Mouse (Mus musculus): Measurements from ENCODE around the gene Mxd3. TPM values are rescaled to one million over a fixed set of nuclear protein-coding genes. Genes with fewer than 3 reads are reported as not detected.

Mxd3 gene
- polyA plus RNA-seq, 1 experiment from 2014 or later = 28.8 TPM

Other genes starting within 250 kb of the Mxd3 start
- gene Uimc1, start 229.5 kb downstream of the Mxd3 start, polyA plus RNA-seq (2015; fragmentation: Nextera tagmentation; extraction: Ambion mirVana) = 11.5 and 13.1 TPM in 2 replicates
- 6.9 and 7.9 TPM in 2 replicates for gene Zfp346, start 224.5 kb downstream of the Mxd3 start, polyA plus RNA-seq (2015; fragmentation: Nextera tagmentation; extraction: Ambion mirVana)
- gene Gm17617, start 196.3 kb downstream of the Mxd3 start, polyA plus RNA-seq (2015; fragmentation: Nextera tagmentation; extraction: Ambion mirVana) = not detected in 2 replicates
- 5.8 and 6.8 TPM in 2 replicates for gene Fgfr4, start 177.2 kb downstream of the Mxd3 start, polyA plus RNA-seq (2015; fragmentation: Nextera tagmentation; extraction: Ambion mirVana)
- 13.3 and 14.4 TPM in 2 replicates for gene Nsd1, start 120.0 kb downstream of the Mxd3 start, polyA plus RNA-seq (2015; fragmentation: Nextera tagmentation; extraction: Ambion mirVana)
- 211 and 230 TPM in 2 replicates for gene Prelid1, start 9.3 kb downstream of the Mxd3 start, polyA plus RNA-seq (2015; fragmentation: Nextera tagmentation; extraction: Ambion mirVana)
- gene Rab24, start 7.9 kb downstream of the Mxd3 start, polyA plus RNA-seq (2015; fragmentation: Nextera tagmentation; extraction: Ambion mirVana) = 48.6 and 51.3 TPM in 2 replicates
- gene Lman2, start 33.0 kb upstream of the Mxd3 start, polyA plus RNA-seq (2015; fragmentation: Nextera tagmentation; extraction: Ambion mirVana) = 58.8 and 62.1 TPM in 2 replicates
- 2.2 and 2.9 TPM in 2 replicates for gene Rgs14, start 39.9 kb upstream of the Mxd3 start, polyA plus RNA-seq (2015; fragmentation: Nextera tagmentation; extraction: Ambion mirVana)
- not detected in 2 replicates for gene Slc34a1, start 68.4 kb upstream of the Mxd3 start, polyA plus RNA-seq (2015; fragmentation: Nextera tagmentation; extraction: Ambion mirVana)
- gene Pfn3, start 85.4 kb upstream of the Mxd3 start, polyA plus RNA-seq (2015; fragmentation: Nextera tagmentation; extraction: Ambion mirVana) = not detected in 2 replicates
- gene F12, start 97.0 kb upstream of the Mxd3 start, polyA plus RNA-seq (2015; fragmentation: Nextera tagmentation; extraction: Ambion mirVana) = 118 and 151 TPM in 2 replicates
- gene Grk6, start 115.2 kb upstream of the Mxd3 start, polyA plus RNA-seq (2015; fragmentation: Nextera tagmentation; extraction: Ambion mirVana) = 24.3 and 27.6 TPM in 2 replicates
- not detected in 2 replicates for gene Prr7, start 134.4 kb upstream of the Mxd3 start, polyA plus RNA-seq (2015; fragmentation: Nextera tagmentation; extraction: Ambion mirVana)
- 7.5 and 7.6 TPM in 2 replicates for gene Dbn1, start 158.3 kb upstream of the Mxd3 start, polyA plus RNA-seq (2015; fragmentation: Nextera tagmentation; extraction: Ambion mirVana)
- 25.2 and 29.5 TPM in 2 replicates for gene Pdlim7, start 183.9 kb upstream of the Mxd3 start, polyA plus RNA-seq (2015; fragmentation: Nextera tagmentation; extraction: Ambion mirVana)
- gene Dok3, start 199.5 kb upstream of the Mxd3 start, polyA plus RNA-seq (2015; fragmentation: Nextera tagmentation; extraction: Ambion mirVana) = 9.6 and 11.0 TPM in 2 replicates
- gene Ddx41, start 206.8 kb upstream of the Mxd3 start, polyA plus RNA-seq (2015; fragmentation: Nextera tagmentation; extraction: Ambion mirVana) = 23.6 and 24.3 TPM in 2 replicates
- gene Fam193b, start 241.3 kb upstream of the Mxd3 start, polyA plus RNA-seq (2015; fragmentation: Nextera tagmentation; extraction: Ambion mirVana) = 7.5 and 11.0 TPM in 2 replicates
- 55.2 and 63.2 TPM in 2 replicates for gene Tmed9, start 243.9 kb upstream of the Mxd3 start, polyA plus RNA-seq (2015; fragmentation: Nextera tagmentation; extraction: Ambion mirVana)

All from liver, embryonic 15.5 days (tissue).